Mouse (Mus musculus) forebrain, postnatal 0 days (tissue): ENCODE measurements at regions not wholly inside any gene's neighbourhood (a gene's known extent, or its start where the extent isn't known, plus 50 kb on each side); places are given as distances from the start of the nearest gene placed in this dataset.
A peak's percentile ranks its signal among the peaks of the same experiment; 100 is the strongest.

Source experiments
- ATAC-seq: fragments of 200-750 bp; cut with Nextera tagmentation; 2 replicates; pipeline ENCODE4 v1.8.0; 2017; ENCODE audit warnings: mild to moderate bottlenecking, moderate library complexity
- DNase-seq: peaks from one replicate; pipeline ENCODE4 v3.0.0-alpha.2; 2015
- H3K27ac ChIP-seq: fragments of 300-500 bp; sonication (generic); 2 replicates; pipeline ENCODE4 v1.5.1; 2014; ENCODE audit warnings: low read depth, mild to moderate bottlenecking, antibody characterized with exemption, low read length, moderate library complexity, mixed read lengths
- H3K27me3 ChIP-seq: fragments of 300-500 bp; sonication (generic); 2 replicates; pipeline ENCODE4 v1.6.1; 2014; ENCODE audit warnings: mild to moderate bottlenecking, low read length, mixed read lengths; ENCODE audit not compliant: insufficient read depth
- H3K36me3 ChIP-seq: fragments of 300-500 bp; sonication (generic); 2 replicates; pipeline ENCODE4 v1.6.1; 2014; ENCODE audit warnings: mild to moderate bottlenecking, moderate library complexity; ENCODE audit not compliant: insufficient read depth
- H3K4me1 ChIP-seq: fragments of 300-500 bp; sonication (generic); 2 replicates; pipeline ENCODE4 v1.6.1; 2014; ENCODE audit warnings: antibody characterized with exemption; ENCODE audit not compliant: insufficient read depth
- H3K4me2 ChIP-seq: fragments of 300-500 bp; sonication (generic); 2 replicates; pipeline ENCODE4 v1.6.1; 2014; ENCODE audit warnings: low read depth, mild to moderate bottlenecking, moderate library complexity
- H3K4me3 ChIP-seq: fragments of 300-500 bp; sonication (generic); 2 replicates; pipeline ENCODE4 v1.5.1; 2014; ENCODE audit warnings: low read depth, low read length, mixed read lengths
- H3K9ac ChIP-seq: fragments of 300-500 bp; sonication (generic); 2 replicates; pipeline ENCODE4 v1.6.1; 2014; ENCODE audit warnings: mild to moderate bottlenecking
- H3K9me3 ChIP-seq: fragments of 300-500 bp; sonication (generic); 2 replicates; pipeline ENCODE4 v1.6.1; 2016; ENCODE audit warnings: low read length
- CTCF ChIP-seq: sonication (generic); IDR thresholded peaks from 2 replicates; pipeline ENCODE4 v1.5.1; 2016; ENCODE audit warnings: antibody characterized with exemption, control low read depth, low read depth
- WGBS: fragments of 180-500 bp; shearing (Covaris S2); extraction: QIAGEN DNeasy Blood & Tissue Kit; methylation state at CpG from one replicate; pipeline ENCODE4 v1.1.7; 2014; 5-methylcytosine and 5-hydroxymethylcytosine counted together

DNA sequence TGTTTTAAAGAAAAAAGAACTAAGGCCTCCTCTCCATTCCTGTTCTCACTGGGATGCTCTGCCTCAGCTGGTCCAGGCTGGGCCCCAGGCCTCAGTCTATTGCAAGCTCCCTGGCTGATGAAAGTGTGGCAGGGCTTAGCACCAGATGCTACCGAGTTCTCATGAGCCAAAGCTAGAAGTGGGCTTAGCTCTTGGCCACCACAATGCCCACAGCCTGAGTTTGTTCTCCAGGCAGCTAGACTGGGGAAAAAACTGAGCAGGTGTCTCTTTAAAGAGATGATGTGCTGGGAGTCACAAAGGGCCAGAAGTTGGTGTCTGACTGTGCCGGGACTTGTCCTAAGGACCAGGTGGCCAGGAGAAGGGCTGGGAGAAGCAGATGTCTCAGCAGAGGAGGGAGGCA, 101.9 kb upstream of the Lhx1 start:
- H3K4me1 ChIP-seq, result no peaks in the 10 kb centered on the region
- 60% methylated on average over 2 of the region's 2 CpGs for WGBS
- no peak for ATAC-seq

DNA sequence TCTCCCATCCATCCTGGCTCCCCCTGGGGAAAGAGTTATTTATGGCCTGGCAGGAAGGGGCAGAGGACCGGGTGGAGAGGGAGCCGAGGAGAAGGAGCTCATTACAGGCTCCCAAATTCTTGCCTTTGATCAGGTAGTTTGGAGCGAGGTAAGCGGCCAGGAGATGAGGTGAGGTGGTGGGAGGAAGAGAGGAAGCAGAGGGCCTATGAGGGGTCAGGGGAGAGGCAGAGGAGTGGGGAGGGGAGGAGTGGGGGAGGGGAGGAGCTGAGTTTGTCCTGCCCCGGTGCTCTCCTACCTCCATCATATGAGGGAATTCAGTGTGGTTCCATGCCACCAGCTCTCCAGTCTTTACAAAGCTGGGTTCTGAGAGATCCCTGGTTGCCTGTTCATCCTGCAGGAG, 98.8 kb upstream of the Lhx1 start:
- no peaks in the 10 kb centered on the region for H3K36me3 ChIP-seq
- no peaks in the 10 kb centered on the region for H3K27me3 ChIP-seq
- no peak overlapping the region for H3K9ac ChIP-seq
- no peak for ATAC-seq
- DNase-seq, result no peak
- no peak for TF ChIP-seq CTCF
- H3K27ac ChIP-seq, result no peak overlapping the region
- H3K4me1 ChIP-seq, result no peaks in the 10 kb centered on the region
- WGBS, result 33% methylated on average over 5 of the region's 5 CpGs
- no peak overlapping the region for H3K4me2 ChIP-seq
- no peaks in the 10 kb centered on the region for H3K9me3 ChIP-seq
- H3K4me3 ChIP-seq, result no peak overlapping the region

More for the DNA sequence above, 101.9 kb upstream of the Lhx1 start:
- no peak overlapping the region for H3K4me3 ChIP-seq
- no peaks in the 10 kb centered on the region for H3K27me3 ChIP-seq
- no peak for DNase-seq
- no peaks in the 10 kb centered on the region for H3K36me3 ChIP-seq
- no peaks in the 10 kb centered on the region for H3K9me3 ChIP-seq
- no peak overlapping the region for H3K4me2 ChIP-seq
- no peak for TF ChIP-seq CTCF
- no peak overlapping the region for H3K9ac ChIP-seq
- no peak overlapping the region for H3K27ac ChIP-seq

DNA sequence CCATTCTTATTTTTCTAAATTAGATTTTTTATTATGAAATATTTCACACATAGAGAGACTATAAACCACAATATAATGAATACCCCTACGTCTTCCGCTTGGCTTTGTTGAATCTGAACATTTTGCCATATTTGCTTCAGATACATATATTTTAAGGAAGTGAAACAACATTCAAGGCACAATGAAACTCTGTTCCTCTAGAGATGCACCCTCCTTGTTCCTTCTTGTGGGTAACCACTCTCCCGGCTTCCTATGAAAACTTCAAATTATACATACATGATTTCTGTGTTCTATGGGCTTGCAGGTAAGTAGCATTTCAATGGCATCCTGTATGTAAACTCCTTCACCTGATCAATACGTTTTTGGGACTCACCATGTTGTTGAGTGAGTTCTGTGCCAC, 94.4 kb upstream of the Lhx1 start:
- H3K36me3 ChIP-seq, result no peaks in the 10 kb centered on the region
- H3K27me3 ChIP-seq, result no peaks in the 10 kb centered on the region
- no peaks in the 10 kb centered on the region for H3K9me3 ChIP-seq
- no peak for TF ChIP-seq CTCF
- no peak overlapping the region for H3K4me2 ChIP-seq
- H3K4me1 ChIP-seq, result no peaks in the 10 kb centered on the region
- no peak overlapping the region for H3K27ac ChIP-seq
- no peak for DNase-seq
- no peak overlapping the region for H3K4me3 ChIP-seq
- WGBS, result 91% methylated on average over 4 of the region's 4 CpGs
- H3K9ac ChIP-seq, result no peak overlapping the region
- ATAC-seq, result no peak

DNA sequence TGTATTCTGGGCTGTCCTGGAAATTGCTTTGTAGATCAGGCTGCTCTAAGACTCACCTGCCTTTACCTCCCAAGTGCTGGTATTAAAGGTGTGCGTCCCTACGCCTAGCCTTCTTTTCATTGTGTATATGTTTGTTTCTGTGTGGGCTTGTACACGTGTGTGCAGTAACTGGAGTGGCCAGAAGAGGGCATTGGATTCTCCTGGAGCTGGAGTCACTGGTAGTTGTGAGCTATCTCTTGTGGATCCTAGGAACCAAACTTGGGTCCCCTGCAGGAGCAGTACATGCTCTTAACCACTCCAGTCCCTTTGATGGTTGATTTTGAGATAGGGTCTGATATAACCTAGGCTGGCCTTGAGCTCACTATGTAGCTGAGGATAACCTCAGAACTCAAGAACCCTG, 93.2 kb upstream of the Lhx1 start:
- H3K4me3 ChIP-seq, result no peak overlapping the region
- no peaks in the 10 kb centered on the region for H3K36me3 ChIP-seq
- H3K9me3 ChIP-seq, result no peaks in the 10 kb centered on the region
- ATAC-seq (no peak), DNase-seq (no peak)
- TF ChIP-seq CTCF, result peak; percentile 42
- no peak overlapping the region for H3K4me2 ChIP-seq
- H3K4me1 ChIP-seq, result no peaks in the 10 kb centered on the region
- no peak overlapping the region for H3K27ac ChIP-seq
- no peaks in the 10 kb centered on the region for H3K27me3 ChIP-seq
- 88% methylated on average over 3 of the region's 3 CpGs for WGBS
- H3K9ac ChIP-seq, result no peak overlapping the region

DNA sequence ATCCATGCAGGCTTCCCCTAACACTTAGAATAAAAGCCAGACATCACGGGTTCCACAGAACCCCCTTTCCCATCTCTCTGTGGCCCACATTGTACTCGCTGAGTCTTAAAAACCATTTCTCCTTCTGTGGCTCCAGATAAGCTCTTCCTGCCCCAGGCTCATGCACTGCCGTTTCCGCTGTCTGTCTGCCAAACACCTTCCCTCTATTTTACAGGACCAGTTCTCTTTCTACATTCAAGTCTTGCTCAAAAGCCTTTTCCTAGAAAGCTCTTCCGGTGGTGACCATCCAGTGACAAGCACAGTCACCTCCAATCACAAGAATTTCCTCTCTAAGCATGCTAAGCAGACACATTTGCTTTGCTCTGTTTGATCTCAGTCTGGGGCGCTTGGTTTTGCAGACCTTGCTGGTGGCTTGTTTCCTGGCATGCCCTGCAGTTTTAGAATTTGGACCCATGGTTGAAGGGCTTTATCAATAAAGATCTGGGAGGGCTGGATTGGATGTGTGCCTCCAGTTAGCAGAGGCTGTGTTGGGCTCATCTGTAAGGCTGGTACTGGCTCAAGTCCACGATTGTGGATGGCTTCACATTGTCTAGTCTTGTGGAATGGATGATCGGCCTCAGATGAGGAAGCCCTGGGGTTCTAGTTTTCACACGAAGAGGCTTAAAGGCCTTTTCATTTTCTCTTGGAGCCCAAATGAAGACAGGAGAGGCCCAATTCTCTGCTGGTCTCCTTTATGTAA, 87.8 kb upstream of the Lhx1 start:
- H3K4me3 ChIP-seq, result no peak overlapping the region
- no peak for TF ChIP-seq CTCF
- H3K27me3 ChIP-seq, result no peaks in the 10 kb centered on the region
- no peak overlapping the region for H3K9ac ChIP-seq
- H3K4me1 ChIP-seq, result no peaks in the 10 kb centered on the region
- no peak overlapping the region for H3K27ac ChIP-seq
- DNase-seq (no peak), ATAC-seq (no peak)
- no peak overlapping the region for H3K4me2 ChIP-seq
- H3K9me3 ChIP-seq, result no peaks in the 10 kb centered on the region
- WGBS, result 78% methylated on average over 9 of the region's 9 CpGs
- H3K36me3 ChIP-seq, result no peaks in the 10 kb centered on the region

DNA sequence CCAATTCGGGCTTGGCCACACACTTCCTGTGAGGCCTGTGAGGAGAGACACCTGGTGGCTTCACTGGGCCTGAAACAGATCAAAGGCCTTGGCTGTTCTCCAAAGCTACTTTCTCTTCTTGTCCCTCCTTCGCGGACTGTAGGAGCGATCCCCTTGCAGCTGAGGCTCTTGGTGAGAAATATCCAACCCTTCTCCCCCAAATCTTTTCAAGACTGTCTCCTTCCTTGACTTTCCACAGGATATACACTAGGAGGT, 86.2 kb upstream of the Lhx1 start:
- Histone ChIP-seq H3K36me3 (no peaks in the 10 kb centered on the region), H3K27ac (no peak overlapping the region)
- no peak for ATAC-seq

DNA sequence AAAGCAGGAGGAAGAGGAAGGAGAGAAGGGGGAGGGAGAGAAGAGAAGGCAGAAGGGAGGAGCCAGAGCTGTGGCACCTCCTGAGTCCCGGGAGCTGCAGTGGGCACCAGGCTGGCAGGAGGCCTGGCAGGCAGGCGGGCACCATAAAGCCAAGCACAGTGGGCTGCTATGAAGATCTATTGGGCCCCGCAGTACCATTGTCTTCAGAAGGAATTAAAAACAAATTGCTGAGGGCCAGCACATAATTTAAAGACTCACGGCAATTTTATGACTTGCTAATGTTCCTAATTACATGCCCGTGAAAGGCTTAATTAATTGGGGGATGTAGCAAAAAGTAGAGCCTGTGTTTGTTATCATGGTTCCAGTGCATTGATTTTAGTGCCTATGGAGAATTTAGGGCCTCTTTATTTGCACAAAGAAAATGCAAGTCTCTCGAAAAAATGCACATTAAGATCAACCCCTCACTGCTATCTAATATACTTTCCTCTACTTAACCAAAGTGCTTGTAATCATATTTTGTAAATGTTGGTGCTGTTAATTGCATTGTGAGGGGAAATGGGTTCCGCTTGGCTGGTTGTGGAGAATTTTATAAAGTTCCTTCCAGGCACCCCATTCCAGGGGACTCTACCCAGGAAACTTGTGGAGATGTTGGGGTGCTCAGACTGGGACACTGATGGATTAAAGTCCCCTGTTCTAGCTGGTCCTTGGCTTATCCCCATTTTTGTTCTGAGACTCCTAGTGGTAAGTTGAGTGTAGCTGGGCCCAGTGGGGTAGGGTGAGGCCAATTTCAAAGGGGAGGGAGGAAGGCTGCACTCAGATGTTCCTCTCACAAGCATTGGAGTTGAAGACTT, 85.7 kb upstream of the Lhx1 start:
- 29% methylated on average over 7 of the region's 7 CpGs for WGBS
- no peaks in the 10 kb centered on the region for H3K4me1 ChIP-seq
- no peak overlapping the region for H3K4me3 ChIP-seq
- no peak for ATAC-seq
- H3K9ac ChIP-seq, result no peak overlapping the region
- H3K9me3 ChIP-seq, result no peaks in the 10 kb centered on the region
- no peaks in the 10 kb centered on the region for H3K36me3 ChIP-seq
- H3K4me2 ChIP-seq, result no peak overlapping the region
- no peak overlapping the region for H3K27ac ChIP-seq
- TF ChIP-seq CTCF, result no peak
- peaks cover 3% of the 10 kb centered on the region; the same call in 1 of the 2 replicates for H3K27me3 ChIP-seq
- no peak for DNase-seq

More for the DNA sequence above, 86.2 kb upstream of the Lhx1 start:
- Histone ChIP-seq H3K4me3 (no peak overlapping the region), H3K27me3 (no peaks in the 10 kb centered on the region), H3K9ac (no peak overlapping the region), H3K4me1 (no peaks in the 10 kb centered on the region), H3K9me3 (no peaks in the 10 kb centered on the region), H3K4me2 (no peak overlapping the region)
- DNase-seq, result no peak
- no peak for TF ChIP-seq CTCF
- WGBS, result 65% methylated on average over 4 of the region's 4 CpGs
